Mouse (Mus musculus) spleen, adult 2 months (tissue): ENCODE measurements around the gene Ntn1.

ENCODE experiments used
- CTCF ChIP-seq: fragments of 200-500 bp; IDR thresholded peaks from 2 replicates; pipeline ENCODE4 v1.5.1; 2011; ENCODE audit warnings: mild to moderate bottlenecking, inconsistent platforms; ENCODE audit not compliant: insufficient read depth, insufficient read length, insufficient replicate concordance; ENCODE audit errors: extremely low read depth
- POLR2A ChIP-seq: fragments of 200-500 bp; IDR thresholded peaks from 2 replicates; pipeline ENCODE4 v1.6.1; 2011; ENCODE audit warnings: low read depth, low read length, inconsistent platforms

DNA sequence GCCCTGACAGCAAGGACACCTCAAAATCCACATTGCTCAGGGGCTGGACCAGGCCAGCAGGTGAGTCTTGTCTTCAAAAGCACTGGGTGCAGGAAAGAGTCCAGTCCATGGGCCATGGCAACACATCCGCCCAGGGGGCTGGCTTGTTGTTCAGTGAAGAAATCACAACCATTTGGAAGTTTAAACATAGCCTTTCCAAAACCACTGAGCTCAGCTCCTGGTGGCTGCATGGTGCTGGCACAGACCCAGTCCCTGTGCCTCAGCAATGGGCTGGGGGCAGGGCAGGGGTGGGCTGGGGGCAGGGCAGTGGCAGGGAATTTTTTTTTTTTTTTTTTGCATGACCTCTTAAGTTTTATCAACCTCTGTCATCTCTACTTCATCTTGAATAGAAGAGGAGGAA, 192.0 kb downstream of the Ntn1 start:
- TF ChIP-seq POLR2A = no peak
- no peak for TF ChIP-seq CTCF
